Mouse (Mus musculus): ENCODE results near the gene Aox3. TPM values are rescaled to one million over a fixed set of nuclear protein-coding genes. Genes with fewer than 3 reads are reported as not detected.

Gene Aox3
- total RNA-seq (2021) (1 to 10 TPM; 4.2 to 9.4 TPM), polyA plus RNA-seq (2012; rRNA removed) (0.42 and 0.55 TPM in 2 replicates)
- long read RNA-seq, partial matches to known transcripts, result 0 of 1 reads
- long read RNA-seq, other reads (novel, unspliced or antisense), result 1 of 1 reads

GRCm38 (mm10) chr1:58112880-58113279, at the start of gene Aox3:
Aox3 (plus strand) TSS chr1:58113130.
- DNase-seq, result peak; percentile 79

GRCm38 (mm10) chr1:58065151-58065550, 47.8 kb upstream of the Aox3 start:
- no peak for DNase-seq

GRCm38 (mm10) chr1:58065606-58066005, 47.3 kb upstream of the Aox3 start:
- DNase-seq, result no peak

- no peak for DNase-seq
These were observed 43.7 kb upstream of the Aox3 start for GRCm38 (mm10) chr1:58069181-58069580.

- DNase-seq, result peak; percentile 28
These were observed 42.8 kb upstream of the Aox3 start for GRCm38 (mm10) chr1:58070091-58070490.

GRCm38 (mm10) chr1:58071006-58071405, 41.9 kb upstream of the Aox3 start:
- peak; percentile 41 for DNase-seq

- no peak for DNase-seq
These were observed 41.4 kb upstream of the Aox3 start for GRCm38 (mm10) chr1:58071509-58071908.

- DNase-seq, result no peak
These were observed 40.5 kb upstream of the Aox3 start for GRCm38 (mm10) chr1:58072416-58072815.

DNA sequence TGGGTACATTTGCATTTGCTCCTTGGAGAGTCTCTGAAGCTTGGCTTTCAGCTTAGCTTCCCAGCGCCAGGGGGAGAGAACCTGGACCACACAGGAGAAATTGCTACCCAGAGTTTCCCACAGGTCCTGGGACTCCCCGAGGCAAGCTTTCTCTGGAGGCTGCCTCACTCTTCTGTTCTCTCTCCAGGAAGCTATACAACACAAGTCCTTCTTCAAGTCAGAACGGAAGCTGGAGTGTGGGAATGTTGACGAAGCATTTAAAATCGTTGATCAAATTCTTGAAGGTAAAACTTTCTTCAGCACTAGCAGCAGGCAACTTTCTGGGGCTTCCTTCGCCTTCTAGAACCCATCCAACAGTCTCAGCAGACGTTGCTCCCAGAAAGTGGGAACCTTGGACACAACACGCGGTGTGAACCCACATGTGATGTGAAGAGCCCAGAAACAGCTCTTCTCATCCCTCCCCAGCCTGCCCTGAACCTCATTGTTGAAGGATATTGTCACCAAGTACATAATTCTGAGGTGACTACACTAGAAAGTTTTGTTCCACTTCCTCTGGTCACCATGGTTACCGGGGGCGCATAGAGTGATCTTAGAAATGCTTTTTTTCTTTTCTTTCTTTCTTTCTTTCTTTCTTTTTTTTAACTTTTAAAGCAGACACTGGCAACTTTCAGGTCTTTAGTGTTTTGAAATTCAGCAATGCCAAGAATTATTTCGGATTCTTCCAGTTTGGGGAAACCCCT, 39.8 kb upstream of the Aox3 start:
- DNase-seq, result no peak

DNA sequence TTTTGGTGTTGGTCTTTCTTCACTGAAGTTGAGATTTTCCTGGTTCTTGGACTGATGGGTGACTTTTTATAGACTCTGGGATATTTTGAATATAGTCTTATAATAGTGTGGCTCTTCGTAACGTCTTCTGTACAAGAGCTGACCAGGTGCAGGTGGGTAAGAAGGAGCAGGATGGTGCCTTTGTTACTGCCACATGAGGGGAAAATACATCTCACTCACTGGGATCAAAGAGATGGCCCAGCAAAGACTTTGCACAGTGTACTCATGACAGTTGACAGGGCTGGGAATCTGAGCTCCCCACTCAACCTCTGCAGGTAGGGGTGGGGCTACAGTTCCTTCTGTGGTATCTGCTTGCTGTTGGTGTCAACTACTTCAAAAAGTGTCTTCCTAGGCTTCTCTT, 38.7 kb upstream of the Aox3 start:
- no peak for DNase-seq

DNA sequence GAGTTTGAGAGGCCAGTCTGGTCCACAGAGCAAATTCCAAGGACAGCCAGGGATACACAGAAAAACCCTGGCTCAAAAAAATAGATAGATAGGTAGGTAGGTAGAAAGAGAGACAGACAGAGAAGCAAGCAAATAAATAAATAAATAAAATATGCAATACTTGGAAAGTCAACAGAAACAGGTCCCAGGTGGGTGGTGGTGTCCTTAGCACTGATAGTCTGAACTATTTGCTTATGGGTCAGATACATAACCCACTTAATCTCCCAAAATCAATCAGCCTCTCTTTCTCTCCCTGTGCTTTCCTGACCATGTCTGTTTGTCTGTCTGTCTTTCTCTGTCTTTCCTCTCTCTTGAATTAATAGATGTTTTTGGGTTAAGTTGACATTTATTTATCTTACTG, 35.0 kb upstream of the Aox3 start:
- no peak for DNase-seq

- DNase-seq, result no peak
These were observed 34.5 kb upstream of the Aox3 start for GRCm38 (mm10) chr1:58078390-58078789.

DNA sequence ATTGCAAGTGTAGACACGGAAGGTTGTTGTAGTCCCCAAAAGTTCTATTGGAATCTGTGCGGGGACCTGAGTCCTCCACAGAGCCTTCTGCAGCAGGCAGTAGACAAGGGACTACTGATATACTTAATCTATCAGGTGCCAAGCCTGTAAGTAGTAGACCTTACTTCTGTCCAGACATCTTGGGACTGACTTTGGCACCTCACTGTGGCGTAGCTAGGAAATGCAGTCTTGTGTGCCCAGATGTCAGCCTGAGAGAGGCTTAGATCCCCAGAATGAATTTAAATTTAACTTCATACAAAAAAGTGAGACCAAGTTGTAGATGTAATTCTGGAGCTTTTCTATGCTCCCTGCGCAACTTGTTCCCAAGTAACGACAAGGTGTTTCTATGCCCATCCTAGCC, 33.2 kb upstream of the Aox3 start:
- peak; percentile 19 for DNase-seq

DNA sequence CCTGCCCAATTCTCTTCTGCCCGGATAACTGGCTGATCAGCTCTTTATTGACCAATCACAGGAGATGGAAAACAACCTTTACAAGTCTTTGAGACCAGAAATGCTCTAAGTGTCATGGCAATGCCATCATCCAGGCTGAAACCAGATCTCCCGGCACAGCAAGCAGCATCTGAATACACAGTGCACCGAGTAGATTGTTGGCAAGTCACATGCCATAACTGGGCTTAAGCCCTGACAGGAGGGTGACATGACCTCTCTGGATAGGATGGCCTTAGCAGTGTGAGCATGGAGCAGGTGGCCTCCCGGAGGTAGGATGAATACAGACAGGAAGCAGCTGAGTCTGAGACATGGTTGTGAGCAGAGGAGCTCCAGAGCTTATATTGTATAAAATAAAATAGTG, 32.5 kb upstream of the Aox3 start:
- DNase-seq, result no peak

DNA sequence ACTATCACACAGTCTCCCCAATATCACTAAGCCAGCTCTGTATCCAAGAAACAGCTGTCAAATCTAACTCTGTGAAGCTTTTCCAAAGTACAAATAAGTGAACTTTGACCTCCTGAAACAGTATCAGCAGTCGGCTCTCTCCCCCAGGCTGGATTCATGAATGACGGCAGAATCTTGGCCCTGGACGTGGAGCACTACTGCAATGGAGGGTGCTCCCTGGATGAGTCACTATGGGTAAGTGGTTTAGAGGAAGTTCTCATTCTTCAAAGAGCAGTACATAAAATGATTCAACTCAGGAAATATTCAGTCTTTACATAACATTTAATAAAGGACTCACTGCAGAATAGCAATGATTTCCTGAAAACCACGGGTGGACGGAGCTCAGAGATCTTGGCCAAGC, 31.6 kb upstream of the Aox3 start:
- no peak for DNase-seq

DNA sequence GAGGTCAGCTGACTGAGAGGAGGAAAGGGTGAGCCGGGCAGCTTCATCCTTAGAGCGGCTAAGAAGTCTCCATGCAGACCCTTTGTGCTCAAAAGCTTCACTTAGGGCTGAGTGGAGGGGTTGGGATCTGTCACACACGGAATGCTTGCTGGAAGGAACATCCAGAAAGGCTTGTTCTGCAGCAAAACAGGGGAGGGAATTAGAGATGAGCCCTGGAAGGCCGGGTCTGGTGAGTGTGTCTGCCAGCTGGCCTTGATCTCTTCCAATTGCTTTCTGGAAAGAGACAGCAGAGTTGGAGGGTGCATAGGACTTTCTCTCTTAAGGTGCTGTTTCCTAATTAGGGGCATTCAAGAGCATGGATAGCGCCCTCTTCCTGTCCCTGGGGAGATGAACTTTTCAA, 23.6 kb upstream of the Aox3 start:
- peak; percentile 58 for DNase-seq

DNA sequence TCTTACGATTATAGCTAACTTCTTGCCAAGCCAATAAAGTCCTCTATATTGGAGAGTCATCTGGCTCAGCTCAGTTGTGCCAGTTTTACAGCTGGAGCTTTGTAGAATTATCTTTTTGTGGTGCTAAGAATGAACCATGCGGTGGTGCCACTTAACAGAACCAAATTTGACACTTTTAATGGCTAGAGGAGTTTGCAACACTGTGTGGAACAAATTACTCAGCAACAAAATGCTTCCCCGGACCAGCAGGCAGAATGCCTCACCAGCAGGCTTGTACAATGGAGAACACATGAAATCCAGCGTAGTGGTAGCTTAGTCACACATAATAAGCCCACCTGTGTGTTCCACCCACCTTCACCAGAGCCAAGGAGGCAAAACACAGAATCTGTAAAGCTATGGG, 22.7 kb upstream of the Aox3 start:
- DNase-seq, result no peak

DNA sequence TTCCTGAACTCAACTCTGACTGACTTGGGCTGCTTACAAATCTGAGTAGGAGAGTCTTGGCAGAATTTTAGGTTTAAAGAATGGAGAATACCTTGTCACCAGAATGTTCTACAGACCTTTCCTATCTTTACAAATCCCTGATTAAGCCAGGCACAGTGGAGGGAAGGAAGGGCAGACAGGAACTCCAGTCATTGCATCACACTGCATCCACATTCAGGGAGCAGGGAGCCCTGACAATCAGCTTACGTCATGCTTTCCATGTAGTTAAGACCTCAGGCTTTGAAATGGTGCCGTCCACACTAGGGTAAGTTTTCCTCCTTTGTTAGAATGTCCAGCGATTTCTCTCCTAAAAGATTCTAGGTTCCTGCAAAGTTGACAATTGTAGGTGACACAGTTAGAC, 21.7 kb upstream of the Aox3 start:
- DNase-seq, result no peak

DNA sequence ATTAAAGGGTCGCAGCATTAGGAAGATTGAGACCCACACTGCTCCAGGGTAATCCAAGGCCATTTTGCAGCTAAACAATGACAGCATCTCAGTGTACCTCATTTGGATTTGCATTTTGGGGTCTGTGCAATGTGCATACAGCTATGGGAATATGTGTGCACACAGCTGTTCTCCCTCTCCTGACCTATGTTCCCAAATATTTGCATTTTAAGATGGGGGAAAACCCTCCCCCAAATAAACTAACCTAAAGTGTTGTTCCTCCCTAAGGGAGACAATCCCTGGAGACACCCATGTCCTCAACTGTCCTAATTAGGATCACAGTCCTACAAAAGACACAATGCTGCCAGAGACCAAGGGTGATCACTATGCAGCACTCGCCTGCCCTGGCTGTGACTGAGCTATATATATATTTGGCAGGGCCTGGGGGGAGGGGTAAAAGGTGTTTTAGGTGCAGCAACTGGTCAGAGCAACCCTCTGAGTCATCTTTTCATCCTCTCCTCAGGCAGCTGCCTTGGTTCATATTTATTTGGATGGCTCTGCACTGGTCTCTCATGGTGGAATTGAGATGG, 20.9 kb upstream of the Aox3 start:
- DNase-seq, result no peak

GRCm38 (mm10) chr1:58097338-58097737, 15.6 kb upstream of the Aox3 start:
- no peak for DNase-seq

- DNase-seq, result no peak
These were observed 13.8 kb upstream of the Aox3 start for GRCm38 (mm10) chr1:58099119-58099518.

DNA sequence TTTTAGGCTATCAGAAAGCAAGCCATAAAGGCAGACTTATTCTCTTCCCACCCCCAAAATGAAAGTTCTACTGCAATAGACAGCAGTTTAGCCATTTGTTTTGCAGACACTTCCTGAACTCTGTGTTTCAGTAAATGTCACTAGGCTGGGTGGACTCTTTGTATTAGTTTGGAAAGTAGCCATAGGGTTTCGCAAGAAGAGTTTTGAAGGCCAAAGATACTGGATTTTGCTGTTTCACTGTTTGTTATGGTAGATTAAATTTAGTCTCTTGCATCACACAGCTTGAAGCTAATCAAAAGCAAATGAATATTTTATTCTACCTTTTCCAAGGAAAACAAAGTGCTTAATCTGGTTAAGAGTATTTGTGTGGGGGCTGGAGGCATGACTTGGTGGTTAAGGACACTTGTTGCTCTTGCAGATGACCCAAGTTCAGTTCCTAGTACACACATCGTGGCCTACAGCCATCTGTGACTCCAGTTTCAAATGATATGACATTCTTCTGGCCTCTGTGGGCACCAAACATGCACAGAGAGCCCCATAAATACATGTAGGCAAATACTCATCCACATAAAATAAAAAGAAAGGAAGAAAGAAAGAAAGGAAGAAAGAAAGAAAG, 11.3 kb upstream of the Aox3 start:
- peak; percentile 73 for DNase-seq

DNA sequence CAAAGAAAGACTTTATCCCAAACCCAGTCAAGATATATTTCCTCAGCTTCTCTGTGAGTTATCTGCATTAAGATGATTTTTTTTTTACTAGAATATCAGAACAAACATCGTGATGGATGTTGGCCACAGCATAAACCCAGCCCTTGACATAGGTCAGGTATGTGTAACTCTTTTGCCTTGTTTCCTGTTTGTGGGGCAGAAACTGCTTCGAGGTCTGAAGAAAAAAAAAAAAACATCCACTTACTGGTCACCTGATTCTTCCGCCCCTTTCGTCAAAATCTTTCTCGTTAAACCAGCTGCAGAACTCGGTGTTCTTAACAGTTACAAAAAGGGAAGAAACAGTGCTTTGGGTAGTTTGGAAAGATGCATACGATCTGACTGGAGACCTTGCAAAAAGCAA, 10.4 kb upstream of the Aox3 start:
- DNase-seq, result no peak

GRCm38 (mm10) chr1:58105685-58106084, 7.2 kb upstream of the Aox3 start:
- no peak for DNase-seq
